Mouse (Mus musculus) kidney, postnatal 14 days (tissue): ENCODE measurements around the gene Gda.

Source experiments
- DNase-seq: peaks from one replicate; pipeline ENCODE4 v3.0.0; 2022; ENCODE audit warnings: mixed read lengths

The Gda gene

DNA sequence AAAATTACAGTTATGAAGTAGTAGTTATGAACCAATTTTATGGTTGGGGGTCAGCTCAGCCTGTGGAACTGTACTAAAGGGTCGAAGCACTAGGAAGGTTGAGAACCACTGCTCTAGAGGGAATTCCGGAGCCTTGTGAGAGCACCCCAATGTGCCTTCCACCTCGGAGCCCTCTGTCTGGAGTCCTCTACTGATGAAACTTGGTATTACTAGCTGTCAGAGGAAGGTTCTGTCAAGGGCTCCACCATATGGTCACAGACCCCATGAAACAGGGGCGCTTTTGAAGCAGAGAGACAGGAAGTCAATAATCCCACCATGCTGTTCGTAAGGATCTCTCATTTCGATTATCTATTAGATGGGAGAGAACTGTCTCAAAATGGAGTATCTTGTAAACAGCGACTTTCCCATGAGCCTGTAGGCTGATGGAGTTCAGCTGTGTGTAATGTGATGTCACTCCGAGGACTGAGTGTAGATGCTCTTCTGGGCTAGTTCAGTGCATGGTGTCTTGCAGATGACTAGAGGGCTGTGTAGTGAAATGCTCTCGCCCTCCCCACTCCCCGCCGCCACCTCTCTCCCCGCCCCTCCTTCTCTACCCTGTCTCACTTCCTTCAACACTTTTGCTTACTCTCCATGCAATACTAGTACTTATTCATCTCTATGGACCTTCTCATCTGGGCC lies 100.7 kb downstream of the Gda start:
- DNase-seq = no peak

DNA sequence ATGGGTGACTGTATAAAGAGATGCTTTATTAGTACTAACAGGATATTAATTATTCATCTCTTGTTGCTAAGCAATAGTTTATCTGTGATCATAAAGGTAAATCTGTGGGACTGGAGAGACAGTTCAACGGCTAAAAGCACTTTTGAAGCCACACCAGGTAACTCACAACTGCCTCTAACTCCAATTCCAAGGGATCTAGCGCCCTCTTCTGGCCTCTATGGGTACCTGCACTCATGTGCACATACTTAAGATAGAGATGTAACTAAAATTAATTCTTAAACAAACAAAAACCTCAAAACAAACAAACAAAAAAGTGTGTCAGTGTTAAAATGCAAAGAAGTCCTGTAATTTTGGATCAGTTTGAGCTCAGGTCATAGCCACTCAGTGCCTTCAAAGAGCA lies 101.9 kb downstream of the Gda start:
- no peak for DNase-seq

DNA sequence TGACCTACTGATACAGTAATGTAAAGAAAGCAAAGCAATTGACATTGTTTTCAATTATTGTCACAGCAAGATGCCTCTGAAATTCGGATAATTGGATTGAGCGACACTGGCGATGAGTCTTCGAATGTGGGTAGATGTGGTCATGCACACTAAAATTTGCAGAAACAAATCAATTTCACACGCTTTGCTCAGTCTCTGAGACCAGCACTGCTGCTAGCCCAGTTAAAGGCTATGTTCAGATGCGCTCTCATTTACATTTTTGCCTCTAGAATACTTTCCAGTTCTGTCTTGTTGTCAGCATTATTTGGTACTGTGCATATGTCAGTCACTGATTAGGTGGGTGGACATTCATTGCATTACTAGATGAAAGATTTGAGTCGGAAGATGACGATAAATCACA lies 102.5 kb downstream of the Gda start:
- DNase-seq = no peak

DNA sequence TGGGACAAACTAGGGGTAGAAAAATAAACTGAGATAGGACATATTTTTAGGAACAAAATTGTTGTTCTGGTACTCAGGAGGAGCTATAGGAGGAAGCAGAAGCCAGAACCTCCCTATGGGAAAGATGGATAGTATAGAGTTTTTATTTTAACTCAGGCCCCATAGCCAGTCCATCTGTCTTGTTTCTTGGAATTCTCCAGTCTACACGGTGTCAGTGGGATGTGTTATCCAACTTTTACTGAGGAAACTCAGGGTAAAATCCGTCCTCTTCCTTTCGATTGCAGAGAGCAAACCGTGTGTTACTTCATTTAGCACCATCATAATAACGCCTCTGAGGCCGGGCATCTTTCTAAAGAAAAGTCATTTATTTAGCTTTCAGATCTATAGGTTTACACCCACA lies 104.1 kb downstream of the Gda start:
- DNase-seq = no peak

DNA sequence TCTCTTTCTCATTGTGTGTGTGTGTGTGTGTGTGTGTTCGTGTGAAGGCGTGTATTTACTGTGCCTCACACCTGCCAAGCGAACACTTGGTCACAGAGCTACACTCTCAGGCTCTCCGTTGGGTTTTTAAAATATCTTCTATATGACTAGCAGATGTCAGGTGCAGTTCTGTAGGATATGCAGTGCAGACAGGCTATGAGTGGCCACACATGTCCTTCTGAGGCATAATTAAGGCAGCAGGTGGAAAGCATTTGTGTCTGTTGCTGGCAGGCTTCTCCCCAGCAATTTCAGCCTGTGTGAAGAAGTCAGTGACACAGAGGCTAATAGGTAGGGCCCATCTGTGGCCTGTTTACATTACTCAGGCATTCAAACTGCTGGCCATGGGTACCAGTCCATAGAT lies 104.7 kb downstream of the Gda start:
- DNase-seq = no peak

DNA sequence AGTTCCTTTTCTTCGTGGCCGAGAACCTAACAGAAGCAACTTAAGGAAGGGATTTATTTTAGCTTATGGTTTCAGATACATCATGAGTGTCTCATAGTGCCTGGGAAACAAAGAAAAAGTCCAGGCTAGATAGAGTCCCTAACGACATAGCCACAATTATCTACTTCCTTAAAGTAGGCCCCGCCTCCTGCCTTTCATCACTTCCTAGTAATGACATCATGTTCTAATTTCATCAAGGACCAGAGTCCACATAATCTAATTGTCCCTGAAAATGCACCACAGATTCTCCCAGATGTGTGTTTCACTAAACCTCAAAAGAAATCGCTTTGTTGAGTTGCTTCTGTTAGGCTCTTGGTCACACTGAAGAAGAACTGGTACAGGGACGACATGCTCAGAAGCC lies 115.5 kb downstream of the Gda start:
- no peak for DNase-seq

DNA sequence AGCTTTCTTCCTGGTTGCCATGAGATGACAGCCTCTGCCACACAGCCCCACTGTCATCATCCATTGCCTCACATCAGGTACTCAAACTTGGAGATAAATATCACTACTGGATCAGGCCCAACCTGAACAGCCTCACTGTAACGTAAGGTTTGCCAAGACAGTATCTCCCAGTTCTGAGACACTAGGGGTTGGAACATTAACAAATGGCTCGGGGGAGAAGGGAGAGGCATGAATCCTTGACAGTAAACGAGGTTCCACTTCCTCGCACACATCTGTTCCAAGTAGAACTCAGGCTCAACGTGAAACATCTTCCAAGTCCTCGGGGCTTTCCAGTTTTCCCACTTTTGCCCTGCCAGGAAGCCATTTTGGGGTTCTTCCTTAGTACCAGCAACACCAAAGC lies 123.6 kb downstream of the Gda start:
- DNase-seq = no peak

DNA sequence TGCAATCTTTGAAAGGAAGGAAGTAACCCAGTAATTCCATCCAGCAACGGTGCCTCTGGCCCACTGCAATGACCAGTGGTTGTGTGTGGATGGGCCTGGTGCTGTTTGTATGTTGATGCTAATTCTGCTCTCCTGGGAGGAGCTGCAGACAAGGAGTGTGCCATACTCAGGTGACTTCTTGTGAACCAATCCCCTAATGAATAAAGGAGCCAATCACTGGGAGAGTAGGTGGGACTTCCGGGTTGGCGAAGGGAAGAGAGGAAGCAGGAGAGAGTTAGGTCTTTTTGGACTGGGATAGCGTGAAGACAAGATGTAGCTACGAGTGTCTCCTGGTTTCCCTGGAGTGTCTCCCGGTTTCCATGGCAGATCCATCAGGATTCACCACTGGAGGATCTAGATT lies 126.6 kb downstream of the Gda start:
- no peak for DNase-seq
